Mouse (Mus musculus): ENCODE results near the gene Pdk3.

DNA sequence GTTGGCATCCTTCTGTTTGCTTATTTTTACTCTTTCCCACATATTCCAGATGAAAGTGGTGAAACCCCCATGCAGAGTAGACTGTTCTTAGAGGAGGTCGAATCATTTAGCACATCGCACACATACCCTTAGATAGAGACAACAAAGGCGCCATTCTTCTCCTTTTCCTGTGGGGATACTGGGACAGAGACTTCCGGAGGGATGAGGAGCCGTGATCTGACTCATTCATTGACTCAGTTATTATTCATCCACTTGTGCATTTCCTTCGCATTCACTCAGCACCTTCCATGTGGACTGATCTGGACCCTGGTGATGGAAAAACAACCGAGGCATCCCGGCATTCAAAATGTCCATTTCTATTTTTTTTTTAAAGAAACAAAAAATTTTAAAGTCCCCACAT lies 101.1 kb downstream of the Pdk3 start:
- no peak for TF ChIP-seq EP300 (IDR thresholded peaks at IDR 0.05; ENCODE audit: low read depth)
- TF ChIP-seq CTCF (IDR thresholded peaks at IDR 0.05; ENCODE audit: low read depth): no peak

Data from liver, postnatal 0 days (tissue).